Mouse (Mus musculus) left cerebral cortex, postnatal 4 days (tissue): ENCODE data around the gene Chrna10. TPM values are rescaled to one million over a fixed set of nuclear protein-coding genes. Genes with fewer than 3 reads are reported as not detected.

Experiments
- DNase-seq: peaks from one replicate; pipeline ENCODE4 v3.0.0-alpha.2; 2022
- intact Hi-C: fragments of 180-260 bp; cut with DNase I; formaldehyde crosslinking; loops from one replicate; pipeline ENCODE4 v1.15.1; 2025
- total RNA-seq, 2 experiments: library from RNA; stranded (reverse); gene quantifications; 2 replicates each; pipeline ENCODE4 v1.2.3; 2021

Chrna10 gene
- not detected for total RNA-seq

DNA sequence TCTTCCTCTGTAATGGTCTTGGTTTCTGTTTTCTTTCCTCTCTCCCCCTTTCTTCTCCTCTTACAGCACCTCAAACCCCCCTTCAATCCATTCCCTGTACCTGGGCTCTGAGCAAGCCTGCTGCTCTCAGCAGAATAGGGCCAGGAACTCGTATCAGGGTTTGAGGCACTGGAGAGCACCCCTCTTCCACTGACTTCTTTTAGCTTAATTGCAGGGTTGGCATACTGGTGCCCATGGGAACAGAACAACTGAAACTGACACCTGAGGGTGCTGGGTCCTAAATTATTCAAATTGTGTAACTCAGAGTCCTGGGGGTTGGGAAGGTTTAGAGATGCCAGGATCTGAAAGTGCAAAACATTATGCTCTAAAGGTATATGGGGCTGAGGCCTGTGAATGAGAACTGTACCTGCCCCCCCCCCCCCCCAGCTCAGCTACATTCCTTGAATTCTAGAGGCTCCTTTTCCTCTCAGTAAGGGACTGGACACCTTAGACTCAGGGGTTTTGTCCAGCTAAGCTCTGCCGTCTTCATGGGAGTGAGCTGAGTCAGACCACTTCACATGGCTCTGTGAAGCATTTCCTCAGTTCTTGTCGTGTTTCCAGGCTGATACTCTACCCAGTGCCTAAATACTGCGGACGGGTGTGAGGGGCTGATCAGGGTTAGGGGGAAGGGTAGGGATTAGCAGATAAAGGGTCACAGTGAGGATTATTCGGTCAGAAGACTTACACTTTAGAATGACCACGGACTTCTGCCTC, at the start of gene Chrna10:
Gene Chrna10 (minus strand): TSS at position 250 of the 753 bp plus-strand sequence.
- DNase-seq: no peak
- intact Hi-C loops: no loop called here

DNA sequence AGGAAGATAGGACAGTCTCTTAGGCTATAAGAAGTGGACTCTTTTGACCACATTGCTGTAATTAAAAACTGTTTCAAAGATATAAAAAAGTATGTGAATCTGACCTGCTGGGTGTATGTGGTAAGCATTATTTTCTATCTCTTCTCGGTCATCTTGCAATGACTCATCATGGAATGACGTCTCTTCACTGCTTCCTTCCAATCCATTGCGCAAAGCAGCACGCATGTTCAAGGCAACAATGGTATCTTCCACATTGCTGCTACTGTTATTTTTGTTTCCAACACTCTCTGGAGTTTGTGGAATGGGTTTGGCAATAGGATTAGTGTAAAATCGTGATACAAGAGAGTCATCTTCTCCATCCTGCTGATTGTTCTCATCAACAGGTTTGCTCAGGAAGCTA, 37.1 kb upstream of the Chrna10 start:
- intact Hi-C loops: no loop called here
- DNase-seq: no peak

DNA sequence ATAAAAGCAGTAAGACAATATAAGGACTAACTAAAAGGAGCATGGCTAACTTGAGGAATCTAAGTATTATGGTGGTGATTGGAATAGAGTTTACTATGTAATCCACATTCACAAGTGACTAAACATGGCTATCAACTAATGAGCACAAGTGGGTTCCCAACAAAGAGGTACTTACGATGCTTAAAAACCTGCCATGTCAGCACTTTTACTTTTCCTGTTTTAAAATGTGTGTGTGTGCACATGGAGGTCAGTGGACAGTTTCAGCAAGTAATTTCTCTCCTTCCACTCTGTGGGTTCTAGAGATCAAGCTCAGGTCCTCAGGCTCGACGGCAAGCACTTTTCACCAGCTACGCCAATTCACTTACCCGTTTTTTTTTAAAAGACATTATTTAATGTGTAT, 21.3 kb upstream of the Chrna10 start:
- intact Hi-C loops: loop anchor here (2.0 kb wide), 1 partner anchor 55 kb away; no protein-coding TSS in a partner anchor
- no peak for DNase-seq

DNA sequence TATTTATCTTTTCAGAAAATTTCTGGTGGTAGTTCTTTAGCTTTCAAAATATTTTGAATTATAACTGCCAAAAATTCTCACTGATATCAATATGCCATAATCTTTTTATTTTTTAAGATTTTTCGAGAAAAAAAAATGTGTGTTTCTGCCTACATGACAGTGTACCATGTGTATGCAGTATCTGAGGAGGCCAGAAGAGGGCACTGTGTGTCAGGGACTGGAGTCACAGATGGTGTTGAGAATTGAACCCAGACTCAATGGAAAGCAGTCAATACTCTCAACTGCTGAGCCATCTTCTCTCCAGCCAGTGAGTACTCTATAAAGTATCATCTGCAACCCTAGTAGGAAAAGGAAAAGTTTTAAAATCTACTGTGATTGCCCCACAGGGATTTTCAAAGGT, 20.8 kb upstream of the Chrna10 start:
- DNase-seq: peak; percentile 37
- intact Hi-C loops: no loop called here

DNA sequence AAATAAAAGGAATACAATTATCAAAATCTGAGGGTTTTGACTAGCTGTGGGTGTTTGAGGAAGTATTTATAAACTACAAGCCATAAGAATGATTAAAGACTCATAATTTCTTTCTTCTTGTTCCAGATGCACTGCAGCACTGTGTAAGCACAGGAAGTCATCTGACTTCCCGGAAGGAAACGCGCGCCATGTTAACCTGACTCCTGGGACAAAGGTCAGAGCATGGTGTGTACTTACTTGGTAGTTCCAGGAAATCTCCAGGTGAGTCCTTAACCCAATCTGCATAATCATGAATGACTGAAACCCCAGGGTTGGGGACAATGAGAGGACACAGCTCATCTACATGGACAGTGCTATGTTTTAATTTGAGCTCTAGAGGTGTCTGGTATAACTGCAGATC, 15.8 kb upstream of the Chrna10 start:
- intact Hi-C loops: no loop called here
- no peak for DNase-seq

DNA sequence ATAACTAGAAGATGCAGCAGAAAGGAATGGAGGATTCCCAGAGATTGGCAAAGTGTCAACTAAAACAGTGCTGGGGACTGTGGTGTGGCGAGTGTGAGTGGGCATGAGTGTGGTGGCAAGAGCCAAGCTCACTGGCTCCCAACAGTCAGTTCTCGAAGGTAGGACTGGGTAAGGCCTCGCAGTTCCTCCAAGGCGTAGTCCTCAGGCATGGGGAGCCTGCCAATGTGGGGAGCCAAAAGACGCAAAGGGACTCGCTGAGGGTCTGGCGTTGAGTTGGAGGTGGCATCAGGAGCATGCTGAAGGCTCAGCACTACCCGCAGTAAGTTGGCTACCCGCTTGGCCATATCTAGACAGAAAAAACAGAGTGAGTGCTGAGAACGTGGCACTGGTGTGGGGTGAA, 3.7 kb upstream of the Chrna10 start:
- no peak for DNase-seq
- intact Hi-C loops: loop anchor here (10.0 kb wide), 1 partner anchor 54 kb away; no protein-coding TSS in a partner anchor

DNA sequence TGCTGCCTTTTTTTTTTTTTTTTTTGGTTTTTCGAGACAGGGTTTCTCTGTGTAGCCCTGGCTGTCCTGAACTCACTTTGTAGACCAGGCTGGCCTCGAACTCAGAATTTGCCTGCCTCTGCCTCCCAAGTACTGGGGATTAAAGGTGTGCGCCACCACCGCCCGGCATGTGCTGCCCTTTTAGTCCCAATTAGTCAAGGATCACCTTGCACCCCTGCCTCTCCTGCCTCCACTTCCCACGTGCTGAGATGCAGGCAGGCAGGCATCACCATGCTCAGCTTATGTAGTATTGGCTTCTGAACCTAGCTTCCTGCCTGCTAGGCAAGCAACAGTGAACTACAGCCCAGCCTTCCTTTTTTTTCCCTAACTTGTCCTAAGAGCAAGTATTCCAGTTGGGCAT, 754 bp upstream of the Chrna10 start:
- intact Hi-C loops: no loop called here
- no peak for DNase-seq

DNA sequence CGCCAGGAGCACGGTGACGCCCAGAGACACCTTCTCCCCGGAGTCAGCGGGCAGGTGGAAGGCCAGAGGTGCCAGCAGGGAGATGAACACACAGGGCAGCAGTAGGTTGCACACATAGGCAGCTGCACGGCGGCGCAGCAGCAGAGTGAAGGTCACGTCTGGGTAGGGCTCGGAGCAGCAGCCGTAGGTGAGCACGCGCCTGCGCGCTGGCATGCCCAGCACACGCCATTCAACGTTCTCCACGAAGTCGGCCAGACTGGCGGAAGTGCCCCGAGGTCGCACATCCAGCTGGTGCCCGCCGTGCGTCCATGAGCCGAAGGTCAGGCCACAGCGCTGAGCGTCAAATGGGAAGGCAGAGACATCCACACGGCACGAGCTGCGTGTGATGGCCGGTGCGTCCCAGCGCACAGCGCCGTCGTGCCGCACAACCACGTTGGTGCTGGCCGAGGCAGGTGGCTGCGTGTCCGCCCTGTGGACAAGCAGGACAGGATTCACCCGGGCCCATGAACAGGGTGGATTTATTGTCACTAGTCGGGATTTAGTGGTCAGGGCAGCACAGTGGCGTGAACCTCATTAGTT, 3.4 kb downstream of the Chrna10 start:
- no peak for DNase-seq
- intact Hi-C loops: no loop called here

DNA sequence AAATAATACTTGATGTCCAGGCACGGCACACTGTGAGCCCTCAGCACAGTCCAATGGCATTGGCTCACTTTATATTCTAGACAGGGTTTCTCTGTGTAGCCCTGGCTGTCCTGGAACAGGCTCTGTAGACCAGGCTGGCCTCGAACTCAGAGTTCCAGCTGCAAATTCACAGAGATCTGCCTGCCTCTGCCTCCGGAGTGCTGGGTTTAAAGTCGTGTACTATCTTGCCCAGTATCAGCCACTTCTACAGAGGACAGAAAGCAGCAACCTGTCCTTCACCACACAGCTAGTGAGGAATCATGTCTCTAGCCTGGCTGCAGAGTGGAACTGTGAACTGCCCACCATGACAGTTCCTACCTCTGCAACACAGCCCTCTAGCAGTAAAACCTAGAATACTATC, 6.9 kb downstream of the Chrna10 start:
- no peak for DNase-seq
- intact Hi-C loops: no loop called here

DNA sequence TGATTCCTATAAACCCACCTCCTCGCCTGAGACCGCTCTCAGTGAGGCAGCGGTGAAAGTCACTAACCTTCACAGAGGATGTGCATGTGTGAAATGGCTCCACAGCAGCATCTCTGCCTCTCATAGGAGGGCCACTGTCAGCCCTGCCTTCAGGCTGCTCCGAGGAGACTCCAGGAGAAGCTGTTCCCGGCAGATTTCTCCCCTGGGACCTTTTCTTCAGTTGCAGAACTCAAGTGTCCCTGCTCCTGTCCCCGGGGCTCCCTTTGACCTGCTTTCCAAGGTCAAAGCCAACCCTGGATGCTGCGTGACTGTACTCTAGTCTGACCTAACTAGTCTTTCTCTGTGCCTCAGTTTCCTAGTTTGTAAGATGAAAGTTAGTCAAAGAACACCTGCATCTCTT, 7.5 kb downstream of the Chrna10 start, which contains the start of gene Art5:
Gene Art5 (minus strand): TSS at position 319 of the 400 bp plus-strand sequence.
- intact Hi-C loops: no loop called here
- DNase-seq: no peak

DNA sequence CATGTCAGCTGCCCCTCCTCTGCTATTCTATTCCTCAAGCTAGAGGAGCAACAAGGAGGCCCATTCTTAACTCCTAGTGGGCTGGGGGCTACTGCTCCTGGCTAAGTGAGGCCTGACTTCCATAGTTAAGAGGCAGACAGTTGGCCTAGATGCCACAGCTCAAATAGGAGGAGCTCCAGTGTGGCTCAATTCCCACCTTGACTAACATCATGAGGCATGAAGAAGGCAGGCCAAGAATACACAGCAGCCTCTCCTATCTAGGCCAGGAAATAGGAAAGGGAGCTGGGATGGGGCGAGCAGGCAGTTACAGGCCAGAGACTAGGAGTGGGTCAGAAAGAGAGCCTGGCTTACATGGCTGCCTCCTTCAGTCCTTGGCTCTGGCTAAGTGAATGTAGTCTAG, 8.4 kb downstream of the Chrna10 start:
- DNase-seq: no peak
- intact Hi-C loops: no loop called here

DNA sequence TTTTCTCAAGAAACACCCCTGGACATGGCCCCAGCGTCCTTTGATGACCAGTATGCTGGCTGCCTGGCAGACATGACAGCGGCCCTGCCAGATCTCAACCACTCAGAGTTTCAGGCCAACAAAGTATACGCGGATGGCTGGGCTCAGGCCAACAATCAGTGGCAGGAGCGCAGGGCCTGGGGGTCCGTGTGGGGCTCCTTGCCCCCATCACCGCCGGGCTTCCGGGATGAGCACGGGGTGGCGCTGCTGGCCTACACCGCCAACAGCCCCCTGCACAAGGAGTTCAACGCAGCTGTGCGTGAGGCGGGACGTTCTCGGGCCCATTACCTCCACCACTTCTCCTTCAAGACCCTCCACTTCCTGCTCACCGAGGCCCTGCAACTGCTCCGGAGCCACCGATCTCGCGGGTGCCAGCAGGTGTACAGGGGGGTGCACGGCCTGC, 9.9 kb downstream of the Chrna10 start:
- intact Hi-C loops: no loop called here
- peak; percentile 50 for DNase-seq

DNA sequence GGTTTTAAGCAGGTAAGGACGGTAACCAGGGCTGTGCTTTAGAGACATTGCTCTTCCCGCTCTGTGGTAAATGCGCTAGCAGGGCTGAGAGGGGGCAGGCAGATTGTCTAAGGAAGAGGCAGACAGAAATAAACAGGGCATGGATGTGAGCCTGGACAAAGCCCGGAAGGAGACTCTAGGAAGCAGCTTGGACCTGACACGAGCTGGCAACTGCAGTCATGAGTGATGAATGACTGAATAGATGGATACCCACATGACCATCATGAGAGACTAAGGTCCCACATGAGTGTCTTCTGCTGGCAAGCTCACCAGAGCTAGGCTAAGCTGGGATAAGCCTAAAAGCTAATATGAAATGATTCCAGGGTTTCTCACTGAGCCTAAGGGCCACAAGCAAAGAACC, 12.5 kb downstream of the Chrna10 start:
- intact Hi-C loops: no loop called here
- DNase-seq: no peak

DNA sequence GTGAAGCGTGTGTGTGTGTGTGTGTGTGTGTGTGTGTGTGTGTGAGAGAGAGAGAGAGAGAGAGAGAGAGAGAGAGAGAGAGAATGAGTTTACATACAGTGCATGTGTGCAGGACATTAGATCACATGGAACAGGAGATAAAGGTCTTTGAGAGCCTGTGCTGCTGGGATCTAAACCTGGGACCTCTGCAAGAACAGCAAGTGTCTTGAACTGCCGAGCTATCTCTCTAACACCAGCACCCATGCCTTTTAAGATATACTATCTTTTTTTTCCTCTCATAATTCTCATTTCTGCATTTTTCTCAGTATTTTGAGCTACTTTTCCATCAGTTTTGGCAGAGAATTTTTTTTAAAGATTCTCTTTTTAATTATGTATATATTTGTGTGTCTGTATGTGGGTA, 13.1 kb downstream of the Chrna10 start:
- intact Hi-C loops: no loop called here
- no peak for DNase-seq

DNA sequence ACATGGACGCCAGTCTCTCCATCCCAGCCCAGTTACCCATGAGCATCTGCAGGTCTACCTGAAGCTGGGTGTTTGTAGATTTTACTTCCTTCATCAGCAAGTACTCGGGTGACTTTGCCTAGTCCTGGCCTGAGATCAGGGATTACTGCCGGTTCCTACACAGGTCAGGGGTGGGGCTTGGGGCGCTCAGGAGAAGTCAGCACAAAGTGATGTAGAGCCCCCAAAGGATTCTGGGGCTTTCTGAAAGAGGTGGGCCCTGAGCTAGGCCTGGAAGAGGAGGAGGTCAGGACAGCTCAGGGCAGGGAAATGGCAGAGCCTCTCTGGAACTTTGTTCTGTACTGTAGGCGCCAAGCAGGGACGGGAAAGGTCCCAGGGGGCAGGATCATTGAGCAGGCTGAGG, 13.9 kb downstream of the Chrna10 start:
- no peak for DNase-seq
- intact Hi-C loops: no loop called here

DNA sequence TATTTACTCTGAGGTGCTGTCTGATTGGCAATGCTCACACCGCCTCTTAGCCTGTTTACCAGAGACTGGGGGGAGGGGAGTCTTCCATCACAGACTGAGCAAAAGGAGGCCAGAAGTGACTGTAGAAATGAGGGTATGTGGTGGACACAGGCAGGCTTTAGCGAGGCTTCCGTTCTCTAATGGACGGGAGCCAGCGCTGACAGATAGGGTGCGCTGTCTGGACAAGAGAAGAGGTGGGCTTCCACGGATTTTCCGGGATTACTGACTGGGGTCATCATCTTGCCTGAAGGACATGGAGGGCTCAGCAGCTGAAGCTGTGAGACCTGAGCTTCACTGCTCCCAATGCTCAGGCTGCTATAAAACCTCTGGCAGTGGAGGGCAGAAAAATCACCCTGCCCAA, 14.4 kb downstream of the Chrna10 start:
- no peak for DNase-seq
- intact Hi-C loops: no loop called here

DNA sequence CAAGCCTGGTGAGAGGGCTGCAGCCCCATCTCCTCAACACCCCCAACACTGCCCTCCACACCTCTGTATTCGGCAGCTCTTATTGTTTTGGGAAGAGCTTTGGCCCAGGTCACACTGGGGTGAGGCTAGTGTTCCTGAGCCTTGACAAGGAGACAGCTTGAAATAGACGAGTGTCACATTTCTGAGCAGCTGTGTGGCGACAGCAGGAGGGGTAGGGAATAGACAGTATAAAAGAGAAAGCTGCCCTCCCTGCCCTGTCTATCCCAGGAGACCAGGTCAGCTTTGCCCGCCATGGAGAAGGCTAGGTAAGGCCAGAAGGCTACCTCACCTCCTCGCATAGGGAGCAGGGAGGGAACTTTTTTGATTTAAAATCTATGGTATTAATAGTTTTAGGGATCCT, 15.1 kb downstream of the Chrna10 start, which contains the start of gene Art1:
Gene Art1 (plus strand): TSS at position 257 of the 400 bp plus-strand sequence.
- DNase-seq: no peak

DNA sequence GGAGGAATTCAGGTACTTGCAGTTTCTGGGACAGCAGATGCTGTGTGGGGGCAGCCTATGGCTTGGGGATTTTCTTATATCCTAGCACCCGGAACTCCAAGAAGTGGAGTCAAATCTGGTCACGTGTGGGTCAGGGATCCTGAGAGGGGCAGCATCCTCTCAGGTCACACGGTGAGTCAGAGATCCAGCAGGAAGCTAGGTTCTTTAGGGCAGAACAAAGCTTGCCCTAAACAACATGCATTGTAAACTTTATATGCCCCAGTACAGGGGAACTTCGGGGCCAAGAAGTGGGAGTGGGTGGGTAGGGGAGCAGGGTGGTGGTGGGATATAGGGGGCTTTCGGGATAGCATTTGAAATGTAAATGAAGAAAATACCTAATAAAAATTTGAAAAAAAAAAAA, 15.8 kb downstream of the Chrna10 start:
- no peak for DNase-seq
- intact Hi-C loops: no loop called here

More for the DNA sequence above, 15.1 kb downstream of the Chrna10 start, which contains the start of gene Art1:
- intact Hi-C loops: no loop called here

DNA sequence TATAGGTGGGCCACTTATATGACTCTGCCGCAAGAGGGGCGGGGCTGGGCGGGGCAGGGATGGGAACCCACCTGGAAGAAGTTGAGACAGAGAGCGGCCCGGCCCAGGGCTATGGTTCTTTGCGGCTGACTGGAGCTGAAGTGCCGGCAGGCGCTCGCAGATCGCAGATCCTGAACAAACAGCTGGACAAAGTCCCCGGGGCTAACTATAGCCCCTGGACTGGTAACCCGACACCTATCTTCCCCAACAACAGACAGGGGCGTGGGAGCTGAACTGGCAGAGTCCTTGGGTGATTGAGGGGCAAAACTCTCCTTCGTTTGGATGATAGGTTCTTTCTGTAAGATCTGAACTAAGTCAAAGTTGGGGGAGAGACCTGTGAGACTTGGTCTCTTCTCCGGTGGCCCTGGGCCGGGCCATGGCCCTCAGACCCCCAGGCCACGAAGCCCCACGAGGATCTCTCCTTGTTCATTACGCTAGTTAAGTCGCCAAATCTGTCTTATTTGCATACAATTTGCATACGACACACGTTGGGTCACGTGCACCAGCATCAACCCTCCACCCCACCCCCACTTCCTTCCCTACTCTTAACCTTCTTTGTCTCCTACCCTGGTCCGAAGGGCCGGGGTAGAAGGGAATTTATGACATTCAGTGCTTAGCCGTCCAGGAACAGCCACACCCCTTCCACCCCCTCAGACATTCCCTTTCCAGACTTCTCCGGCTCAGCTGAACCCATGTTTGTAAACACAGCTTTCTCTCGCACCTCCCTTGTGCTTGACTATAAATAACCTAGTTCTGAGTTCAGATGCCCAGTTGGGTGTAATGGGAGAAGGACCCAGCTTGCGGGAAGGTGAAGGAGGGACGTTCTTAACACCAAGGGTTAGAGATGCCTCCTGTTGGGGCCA, 16.6 kb downstream of the Chrna10 start:
- intact Hi-C loops: no loop called here
- DNase-seq: no peak

DNA sequence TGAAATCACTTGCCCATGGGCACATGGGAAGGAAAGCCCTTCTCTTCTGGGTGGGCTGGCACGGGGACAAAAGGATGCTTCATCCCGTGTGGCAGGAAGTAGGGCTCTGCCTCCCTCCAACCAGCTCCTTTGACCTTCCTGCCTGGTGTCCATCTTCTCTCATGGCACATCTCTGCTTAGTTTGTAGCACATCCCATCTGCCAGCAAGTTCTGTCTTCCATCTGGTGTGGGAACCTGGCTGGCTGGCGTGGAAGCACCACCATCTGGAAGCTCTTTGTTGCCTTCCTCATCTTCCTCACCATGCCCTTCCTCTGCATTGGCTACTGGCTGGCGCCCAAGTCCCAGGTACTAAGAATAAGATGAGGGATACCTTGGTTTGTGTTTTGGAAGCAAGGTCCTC, 29.3 kb downstream of the Chrna10 start:
- intact Hi-C loops: no loop called here
- no peak for DNase-seq

DNA sequence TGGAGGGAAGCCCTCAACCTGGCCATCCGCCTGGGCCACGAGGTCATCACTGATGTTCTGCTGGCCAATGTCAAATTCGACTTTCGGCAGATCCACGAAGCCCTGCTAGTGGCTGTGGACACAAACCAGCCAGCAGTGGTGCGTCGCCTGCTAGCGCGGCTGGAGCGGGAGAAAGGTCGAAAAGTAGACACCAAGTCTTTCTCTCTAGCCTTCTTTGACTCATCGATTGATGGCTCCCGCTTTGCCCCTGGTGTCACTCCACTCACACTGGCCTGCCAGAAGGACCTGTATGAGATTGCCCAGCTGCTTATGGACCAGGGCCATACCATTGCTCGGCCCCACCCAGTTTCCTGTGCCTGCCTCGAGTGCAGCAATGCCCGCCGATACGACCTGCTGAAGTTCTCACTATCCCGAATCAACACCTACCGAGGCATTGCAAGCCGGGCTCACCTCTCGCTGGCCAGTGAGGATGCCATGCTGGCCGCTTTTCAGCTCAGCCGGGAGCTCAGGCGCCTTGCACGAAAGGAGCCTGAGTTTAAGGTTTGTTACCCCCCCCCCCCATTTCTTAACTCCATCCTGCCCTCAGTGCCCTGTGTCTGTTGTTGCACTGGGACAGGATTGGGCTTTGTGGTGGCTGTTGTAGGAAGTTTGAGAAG, 32.5 kb downstream of the Chrna10 start:
- intact Hi-C loops: no loop called here
- no peak for DNase-seq
